Mouse (Mus musculus) midbrain, embryonic 14.5 days (tissue): ENCODE results near the gene Zc3h10. TPM values are rescaled to one million over a fixed set of nuclear protein-coding genes. Genes with fewer than 3 reads are reported as not detected.

Source experiments
- ATAC-seq: fragments of 200-750 bp; cut with Nextera tagmentation; 2 replicates; pipeline ENCODE4 v1.8.0; 2017; ENCODE audit warnings: moderate number of reproducible peaks, moderate library complexity; ENCODE audit not compliant: low FRiP score, low TSS enrichment
- DNase-seq: peaks from one replicate; pipeline ENCODE4 v3.0.0-alpha.2; 2015
- H3K27ac ChIP-seq: fragments of 300-500 bp; sonication (generic); replicated peaks from 2 replicates; pipeline ENCODE4 v1.5.1; 2014; ENCODE audit warnings: mild to moderate bottlenecking, low read depth, low read length, moderate library complexity
- H3K27me3 ChIP-seq: fragments of 300-500 bp; sonication (generic); 2 replicates; pipeline ENCODE4 v1.6.1; 2014; ENCODE audit warnings: low read length, control low read depth, mixed read lengths; ENCODE audit not compliant: control insufficient read depth, insufficient read depth
- H3K36me3 ChIP-seq: fragments of 300-500 bp; sonication (generic); 2 replicates; pipeline ENCODE4 v1.6.1; 2014; ENCODE audit warnings: low read length, control low read depth; ENCODE audit not compliant: control insufficient read depth, insufficient read depth
- H3K4me1 ChIP-seq: fragments of 300-500 bp; sonication (generic); 2 replicates; pipeline ENCODE4 v1.6.1; 2014; ENCODE audit warnings: mild to moderate bottlenecking, antibody characterized with exemption, low read length, control low read depth; ENCODE audit not compliant: control insufficient read depth, insufficient read depth
- H3K4me2 ChIP-seq: fragments of 300-500 bp; sonication (generic); 2 replicates; pipeline ENCODE4 v1.6.1; 2014; ENCODE audit warnings: mild to moderate bottlenecking, low read length, moderate library complexity
- H3K4me3 ChIP-seq: fragments of 300-500 bp; sonication (generic); replicated peaks from 2 replicates; pipeline ENCODE4 v1.5.1; 2014; ENCODE audit warnings: low read depth, low read length
- H3K9ac ChIP-seq: fragments of 300-500 bp; sonication (generic); replicated peaks from 2 replicates; pipeline ENCODE4 v1.6.1; 2014; ENCODE audit warnings: mild to moderate bottlenecking, low read length, moderate library complexity
- H3K9me3 ChIP-seq: fragments of 300-500 bp; sonication (generic); 2 replicates; pipeline ENCODE4 v1.6.1; 2016; ENCODE audit warnings: low read length, control low read depth, mixed read lengths; ENCODE audit not compliant: control insufficient read depth
- WGBS: fragments of 180-500 bp; shearing (Covaris S2); extraction: QIAGEN DNeasy Blood & Tissue Kit; methylation state at CpG from one replicate; pipeline ENCODE4 v1.1.7; 2014; 5-methylcytosine and 5-hydroxymethylcytosine counted together
- polyA plus RNA-seq: library from polyadenylated mRNA; unstranded; fragments of >200 nt; fragmentation: Nextera tagmentation; extraction: Ambion mirVana; gene quantifications from 2 replicates; pipeline ENCODE4 v1.2.1, GENCODE M21; 2014

The Zc3h10 gene
- polyA plus RNA-seq, 1 experiment from 2014 or later: 19.6 TPM

DNA sequence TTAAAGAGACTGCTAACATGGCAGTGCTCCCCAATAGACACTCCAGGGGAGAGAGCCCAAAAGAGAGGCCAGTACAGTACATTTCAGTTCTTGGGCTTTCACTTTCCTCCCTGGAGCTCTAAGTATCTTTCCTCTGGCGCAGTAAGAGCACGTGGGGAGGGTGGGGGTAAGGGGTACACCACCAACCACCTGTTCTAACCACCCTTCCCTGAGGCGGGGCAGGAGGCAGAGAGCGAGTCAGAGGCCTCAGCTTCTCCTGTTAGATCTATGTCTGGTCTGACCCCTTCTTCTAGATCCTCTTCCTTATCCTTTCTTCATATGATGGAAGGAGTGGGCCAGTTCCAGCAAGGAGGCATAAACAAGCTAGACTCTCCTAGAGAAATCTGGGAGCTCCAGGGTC, 39.5 kb upstream of the Zc3h10 start:
- DNase-seq (no peak), ATAC-seq (no peak)
- Histone ChIP-seq H3K9me3 (no peaks in the 10 kb centered on the region), H3K27me3 (peaks cover 34% of the 10 kb centered on the region), H3K4me1 (peaks cover 9% of the 10 kb centered on the region), H3K27ac (no peak overlapping the region), H3K4me3 (no peak overlapping the region), H3K9ac (no peak overlapping the region), H3K36me3 (no peaks in the 10 kb centered on the region), H3K4me2 (no peak overlapping the region)
- WGBS: 57% methylated on average over 4 of the region's 4 CpGs

DNA sequence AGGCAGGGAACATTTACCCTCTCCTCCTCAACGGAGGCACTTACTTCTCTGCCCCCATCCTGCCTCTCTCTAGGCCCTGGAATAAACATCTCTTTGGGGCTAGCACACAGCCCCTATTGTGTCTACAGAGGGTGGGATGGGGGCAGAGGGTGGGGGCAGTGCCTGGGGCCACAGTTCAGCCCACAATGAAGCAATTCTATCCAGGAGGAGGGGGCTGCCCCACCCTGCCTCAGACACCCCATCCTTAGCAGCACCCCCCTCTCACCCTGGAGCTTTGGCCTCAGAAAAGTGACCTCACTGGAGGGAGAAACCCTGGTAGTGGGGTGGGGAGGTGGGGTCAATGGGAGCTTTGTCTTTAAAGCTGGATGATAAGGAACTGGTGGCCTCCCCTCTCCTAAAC, 39.0 kb upstream of the Zc3h10 start:
- H3K9me3 ChIP-seq: no peaks in the 10 kb centered on the region
- no peaks in the 10 kb centered on the region for H3K36me3 ChIP-seq
- H3K4me3 ChIP-seq: no peak overlapping the region
- DNase-seq (no peak), ATAC-seq (no peak)
- H3K4me2 ChIP-seq: no peak overlapping the region
- H3K27ac ChIP-seq: no peak overlapping the region
- WGBS: 0% methylated on average over 1 of the region's 1 CpGs
- H3K27me3 ChIP-seq: peaks cover 34% of the 10 kb centered on the region
- peaks cover 9% of the 10 kb centered on the region for H3K4me1 ChIP-seq
- H3K9ac ChIP-seq: no peak overlapping the region

- Histone ChIP-seq H3K4me1 (peaks cover 5% of the 10 kb centered on the region), H3K4me3 (no peak overlapping the region), H3K27ac (no peak overlapping the region), H3K36me3 (no peaks in the 10 kb centered on the region), H3K4me2 (no peak overlapping the region), H3K9ac (no peak overlapping the region), H3K27me3 (peaks cover 26% of the 10 kb centered on the region), H3K9me3 (no peaks in the 10 kb centered on the region)
- ATAC-seq (no peak), DNase-seq (no peak)
- WGBS: 10% methylated on average over 4 of the region's 4 CpGs
These were observed 36.8 kb upstream of the Zc3h10 start for GRCm38 (mm10) chr10:128584386-128584785.

DNA sequence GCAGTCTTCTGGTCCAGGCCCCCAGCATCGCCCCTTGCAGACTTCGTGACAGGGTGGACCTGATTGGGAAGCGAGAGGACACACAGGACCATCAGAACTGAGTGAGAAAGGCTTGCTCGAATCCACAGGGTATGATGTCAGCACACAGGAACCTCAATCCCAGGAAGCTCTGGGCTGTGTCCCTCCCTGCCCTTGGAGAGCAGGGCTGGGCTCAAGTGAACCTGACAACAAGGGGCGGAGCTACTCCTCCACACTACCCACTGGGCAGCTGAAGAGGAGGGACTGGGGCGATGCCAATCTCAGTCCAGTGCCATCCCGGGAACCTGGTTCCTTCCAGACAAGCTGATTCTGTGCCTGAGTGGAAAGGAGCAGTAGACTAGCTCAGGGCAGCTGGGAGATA, 36.1 kb upstream of the Zc3h10 start:
- DNase-seq (no peak), ATAC-seq (no peak)
- H3K27me3 ChIP-seq: peaks cover 19% of the 10 kb centered on the region
- 20% methylated on average over 7 of the region's 7 CpGs for WGBS
- H3K4me2 ChIP-seq: no peak overlapping the region
- H3K27ac ChIP-seq: no peak overlapping the region
- no peak overlapping the region for H3K4me3 ChIP-seq
- H3K9me3 ChIP-seq: no peaks in the 10 kb centered on the region
- no peak overlapping the region for H3K9ac ChIP-seq
- H3K4me1 ChIP-seq: no peaks in the 10 kb centered on the region
- no peaks in the 10 kb centered on the region for H3K36me3 ChIP-seq

GRCm38 (mm10) chr10:128579731-128580130, 32.2 kb upstream of the Zc3h10 start:
- Histone ChIP-seq H3K9me3 (no peaks in the 10 kb centered on the region), H3K36me3 (no peaks in the 10 kb centered on the region), H3K4me3 (no peak overlapping the region), H3K4me1 (no peaks in the 10 kb centered on the region), H3K9ac (no peak overlapping the region), H3K27me3 (no peaks in the 10 kb centered on the region), H3K27ac (no peak overlapping the region), H3K4me2 (no peak overlapping the region)
- 74% methylated on average over 4 of the region's 4 CpGs for WGBS
- ATAC-seq (no peak), DNase-seq (no peak)

DNA sequence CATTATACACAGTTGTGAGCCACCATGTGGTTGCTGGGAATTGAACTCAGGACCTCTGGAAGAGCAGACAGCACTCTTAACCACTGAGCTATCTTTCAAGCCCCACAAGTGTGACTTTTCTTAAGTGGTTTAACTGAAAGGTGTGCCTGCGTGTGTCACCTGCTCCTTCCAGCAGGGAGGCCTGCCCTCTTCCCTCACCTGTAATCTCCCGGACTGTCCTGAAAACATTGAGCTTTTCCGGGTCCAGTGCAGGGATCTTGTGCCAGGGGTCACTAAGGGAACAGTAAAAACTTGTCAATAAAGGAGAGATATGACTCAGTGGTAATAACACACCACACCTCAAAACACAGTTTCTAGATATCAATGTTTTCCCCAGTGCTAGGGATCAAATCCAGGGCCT, 31.7 kb upstream of the Zc3h10 start:
- H3K4me2 ChIP-seq: no peak overlapping the region
- no peaks in the 10 kb centered on the region for H3K27me3 ChIP-seq
- no peak for DNase-seq
- ATAC-seq: no peak
- H3K9me3 ChIP-seq: no peaks in the 10 kb centered on the region
- H3K4me3 ChIP-seq: no peak overlapping the region
- no peak overlapping the region for H3K9ac ChIP-seq
- no peaks in the 10 kb centered on the region for H3K4me1 ChIP-seq
- no peak overlapping the region for H3K27ac ChIP-seq
- WGBS: 90% methylated on average over 3 of the region's 3 CpGs
- no peaks in the 10 kb centered on the region for H3K36me3 ChIP-seq

DNA sequence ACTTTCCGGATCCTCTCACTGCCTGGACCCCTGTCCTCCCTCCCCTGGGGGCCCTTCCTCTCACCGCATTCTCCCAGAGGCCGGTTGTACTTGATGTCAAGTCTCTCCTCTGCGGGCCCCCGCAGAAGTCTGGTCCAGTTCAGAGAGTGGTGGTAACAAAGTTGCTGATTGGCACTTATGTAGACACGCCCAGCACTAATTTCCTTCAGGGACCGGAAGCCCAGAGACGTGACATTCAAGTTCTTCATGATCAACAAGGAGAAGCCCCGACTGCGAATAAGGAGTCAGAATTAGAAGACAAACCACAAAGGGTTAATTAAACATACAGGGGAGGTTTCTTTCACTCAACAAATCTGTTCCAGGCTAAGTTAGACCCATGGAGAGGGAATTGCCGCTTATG, 30.8 kb upstream of the Zc3h10 start:
- Histone ChIP-seq H3K4me2 (no peak overlapping the region), H3K27me3 (no peaks in the 10 kb centered on the region), H3K4me1 (no peaks in the 10 kb centered on the region), H3K9ac (no peak overlapping the region), H3K36me3 (no peaks in the 10 kb centered on the region), H3K27ac (no peak overlapping the region), H3K4me3 (no peak overlapping the region), H3K9me3 (no peaks in the 10 kb centered on the region)
- 80% methylated on average over 11 of the region's 11 CpGs for WGBS
- no peak for ATAC-seq
- DNase-seq: no peak

- Histone ChIP-seq H3K9me3 (no peaks in the 10 kb centered on the region), H3K4me2 (no peak overlapping the region), H3K4me3 (no peak overlapping the region), H3K27ac (no peak overlapping the region), H3K36me3 (no peaks in the 10 kb centered on the region), H3K27me3 (no peaks in the 10 kb centered on the region), H3K4me1 (no peaks in the 10 kb centered on the region), H3K9ac (no peak overlapping the region)
- no peak for ATAC-seq
- WGBS: 97% methylated on average over 2 of the region's 2 CpGs
- no peak for DNase-seq
These were observed 27.5 kb upstream of the Zc3h10 start for GRCm38 (mm10) chr10:128575063-128575462.

- Histone ChIP-seq H3K9ac (peak within 1 kb of the TSS; percentile 83), H3K9me3 (no peaks in the 10 kb centered on the region), H3K36me3 (peaks cover 21% of the 10 kb centered on the region), H3K4me2 (peak within 1 kb of the TSS; percentile 91), H3K27me3 (no peaks in the 10 kb centered on the region), H3K4me1 (peaks cover 11% of the 10 kb centered on the region), H3K4me3 (peak within 1 kb of the TSS; percentile 85), H3K27ac (peak within 1 kb of the TSS; percentile 89)
- ATAC-seq: peak; percentile 98
- WGBS: under 1% methylated on average over 58 of the region's 58 CpGs
- peak; percentile 99 for DNase-seq
These were observed 18.4 kb upstream of the Zc3h10 start, which contains the start of gene Pa2g4 for GRCm38 (mm10) chr10:128565788-128566531. Gene Pa2g4 (minus strand): TSS chr10:128565987.
